Mouse (Mus musculus) embryonic facial prominence, embryonic 12.5 days (tissue): ENCODE results near the gene Schip1. TPM values are rescaled to one million over a fixed set of nuclear protein-coding genes. Genes with fewer than 3 reads are reported as not detected.

Source experiments
- ATAC-seq: fragments of 200-750 bp; cut with Nextera tagmentation; 2 replicates; pipeline ENCODE4 v1.8.0; 2017; ENCODE audit not compliant: insufficient number of reproducible peaks, insufficient read depth, low FRiP score, low TSS enrichment
- H3K27ac ChIP-seq: fragments of 300-500 bp; sonication (generic); 2 replicates; pipeline ENCODE4 v1.5.1; 2016; ENCODE audit warnings: mild to moderate bottlenecking
- H3K27me3 ChIP-seq: fragments of 300-500 bp; sonication (generic); 2 replicates; pipeline ENCODE4 v1.6.1; 2016; ENCODE audit warnings: mild to moderate bottlenecking, moderate library complexity
- H3K36me3 ChIP-seq: fragments of 300-500 bp; sonication (generic); 2 replicates; pipeline ENCODE4 v1.6.1; 2016; ENCODE audit warnings: mild to moderate bottlenecking
- H3K4me1 ChIP-seq: fragments of 300-500 bp; sonication (generic); 2 replicates; pipeline ENCODE4 v1.6.1; 2016
- H3K4me2 ChIP-seq: fragments of 300-500 bp; sonication (generic); replicated peaks from 2 replicates; pipeline ENCODE4 v1.6.1; 2016; ENCODE audit warnings: mild to moderate bottlenecking, moderate library complexity
- H3K4me3 ChIP-seq: fragments of 300-500 bp; sonication (generic); 2 replicates; pipeline ENCODE4 v1.5.1; 2016; ENCODE audit warnings: mild to moderate bottlenecking
- H3K9ac ChIP-seq: fragments of 300-500 bp; sonication (generic); 2 replicates; pipeline ENCODE4 v1.6.1; 2016; ENCODE audit warnings: mild to moderate bottlenecking, moderate library complexity
- H3K9me3 ChIP-seq: fragments of 300-500 bp; sonication (generic); 2 replicates; pipeline ENCODE4 v1.6.1; 2016; ENCODE audit warnings: mild to moderate bottlenecking, moderate library complexity
- WGBS: fragments of 180-500 bp; shearing (Covaris S2); methylation state at CpG from one replicate; pipeline ENCODE4 v1.1.7; 2016; 5-methylcytosine and 5-hydroxymethylcytosine counted together
- polyA plus RNA-seq: library from polyadenylated mRNA; unstranded; fragments of >200 nt; fragmentation: Nextera tagmentation; extraction: Ambion mirVana; gene quantifications from 2 replicates; pipeline ENCODE4 v1.2.1, GENCODE M21; 2016

Schip1 gene
- polyA plus RNA-seq, 1 experiment from 2014 or later = 37.6 TPM

DNA sequence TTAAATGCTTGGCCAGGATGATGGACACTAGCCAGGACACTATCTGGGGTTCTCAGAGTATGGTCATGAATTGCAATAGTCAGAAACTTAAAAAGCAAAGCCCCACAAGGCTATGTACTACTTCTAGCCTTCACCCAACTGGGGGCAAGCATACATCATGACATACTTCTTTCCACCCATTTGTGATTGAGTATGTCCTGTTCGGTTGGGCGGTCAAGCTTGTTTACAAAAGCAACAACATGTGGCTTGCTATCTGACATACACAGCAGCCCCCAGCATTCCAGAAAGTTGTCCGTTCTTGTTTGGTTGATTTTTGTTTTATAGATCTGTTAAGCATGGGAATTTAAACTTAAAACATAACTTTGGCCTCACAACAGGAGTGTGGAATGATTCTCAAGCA lies 582.7 kb downstream of the Schip1 start:
- Histone ChIP-seq H3K9me3 (no peaks in the 10 kb centered on the region), H3K36me3 (no peaks in the 10 kb centered on the region), H3K4me2 (no peak overlapping the region), H3K4me3 (no peak overlapping the region), H3K4me1 (no peaks in the 10 kb centered on the region), H3K27ac (no peak overlapping the region), H3K27me3 (no peaks in the 10 kb centered on the region), H3K9ac (no peak overlapping the region)
- no peak for ATAC-seq
- 85% methylated on average over 3 of the region's 3 CpGs for WGBS

DNA sequence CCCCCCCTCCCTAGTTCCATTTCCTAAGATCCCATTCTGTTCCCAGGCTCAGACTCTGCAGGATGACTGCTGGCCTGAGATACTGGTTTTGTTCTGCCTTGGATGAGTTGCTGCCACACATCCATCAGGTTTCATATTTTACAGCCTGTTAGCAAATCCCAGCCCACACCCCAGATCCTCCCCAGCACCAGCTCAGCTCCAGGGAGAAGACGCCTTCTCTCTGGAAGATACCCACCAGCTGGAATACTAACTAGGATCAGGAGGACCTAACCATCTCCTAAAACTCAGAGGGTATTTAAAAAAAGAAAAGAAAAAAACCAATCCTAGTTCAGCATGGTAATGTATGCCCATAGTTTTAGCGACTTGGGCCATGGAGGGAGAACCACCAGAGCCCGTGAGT lies 585.6 kb downstream of the Schip1 start:
- Histone ChIP-seq H3K9me3 (no peaks in the 10 kb centered on the region), H3K27me3 (no peaks in the 10 kb centered on the region), H3K4me2 (no peak overlapping the region), H3K27ac (no peak overlapping the region), H3K36me3 (no peaks in the 10 kb centered on the region), H3K4me3 (no peak overlapping the region), H3K4me1 (no peaks in the 10 kb centered on the region), H3K9ac (no peak overlapping the region)
- no peak for ATAC-seq
- 93% methylated on average over 3 of the region's 3 CpGs for WGBS

GRCm38 (mm10) chr3:68656607-68657352 lies 592.2 kb downstream of the Schip1 start:
- no peak for ATAC-seq
- no peaks in the 10 kb centered on the region for H3K36me3 ChIP-seq
- no peaks in the 10 kb centered on the region for H3K4me1 ChIP-seq
- H3K27me3 ChIP-seq = no peaks in the 10 kb centered on the region
- no peak overlapping the region for H3K4me2 ChIP-seq
- no peaks in the 10 kb centered on the region for H3K9me3 ChIP-seq
- H3K27ac ChIP-seq = no peak overlapping the region
- H3K4me3 ChIP-seq = no peak overlapping the region
- no peak overlapping the region for H3K9ac ChIP-seq
- 83% methylated on average over 4 of the region's 4 CpGs for WGBS

DNA sequence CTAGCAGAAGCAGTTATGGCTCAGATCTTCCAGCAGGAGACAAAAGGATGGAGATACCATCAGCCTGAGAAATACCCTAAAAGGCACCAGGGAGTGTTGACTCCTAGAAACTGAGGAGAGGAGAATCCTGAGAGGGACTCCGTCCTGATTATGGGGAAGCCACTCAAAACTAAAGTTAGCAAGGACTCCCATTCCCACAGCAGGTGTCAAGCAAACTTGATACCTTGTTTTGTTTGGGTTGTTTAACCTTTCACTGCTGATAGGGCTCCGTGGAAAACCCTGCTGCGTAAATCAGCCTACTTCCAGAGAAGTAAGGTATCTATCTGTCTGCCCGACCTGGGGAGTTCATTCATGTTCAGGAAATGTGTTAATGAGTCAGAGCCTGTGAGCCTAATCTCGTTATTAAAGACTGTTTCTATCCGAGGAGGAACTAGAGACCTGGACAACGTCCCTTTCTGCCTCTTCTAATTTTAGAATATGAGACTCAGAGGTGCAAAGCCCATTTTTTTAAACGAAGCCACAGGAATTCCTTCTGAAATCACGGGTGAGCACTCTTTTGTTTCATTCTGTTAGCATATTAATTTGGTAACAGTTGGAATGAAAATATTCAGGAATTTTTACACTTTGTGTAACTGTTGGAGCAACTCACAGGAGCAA lies 593.1 kb downstream of the Schip1 start:
- Histone ChIP-seq H3K4me3 (no peak overlapping the region), H3K9me3 (no peaks in the 10 kb centered on the region), H3K9ac (no peak overlapping the region), H3K4me1 (no peaks in the 10 kb centered on the region), H3K36me3 (no peaks in the 10 kb centered on the region), H3K4me2 (no peak overlapping the region), H3K27me3 (no peaks in the 10 kb centered on the region), H3K27ac (no peak overlapping the region)
- no peak for ATAC-seq
- WGBS = 23% methylated on average over 9 of the region's 9 CpGs

- no peaks in the 10 kb centered on the region for H3K4me1 ChIP-seq
- no peak overlapping the region for H3K27ac ChIP-seq
- no peak for ATAC-seq
- no peaks in the 10 kb centered on the region for H3K9me3 ChIP-seq
- WGBS = 93% methylated on average over 6 of the region's 6 CpGs
- no peak overlapping the region for H3K9ac ChIP-seq
- H3K36me3 ChIP-seq = no peaks in the 10 kb centered on the region
- H3K4me3 ChIP-seq = no peak overlapping the region
- H3K27me3 ChIP-seq = no peaks in the 10 kb centered on the region
- no peak overlapping the region for H3K4me2 ChIP-seq
These were observed 595.4 kb downstream of the Schip1 start for GRCm38 (mm10) chr3:68659996-68660395.

DNA sequence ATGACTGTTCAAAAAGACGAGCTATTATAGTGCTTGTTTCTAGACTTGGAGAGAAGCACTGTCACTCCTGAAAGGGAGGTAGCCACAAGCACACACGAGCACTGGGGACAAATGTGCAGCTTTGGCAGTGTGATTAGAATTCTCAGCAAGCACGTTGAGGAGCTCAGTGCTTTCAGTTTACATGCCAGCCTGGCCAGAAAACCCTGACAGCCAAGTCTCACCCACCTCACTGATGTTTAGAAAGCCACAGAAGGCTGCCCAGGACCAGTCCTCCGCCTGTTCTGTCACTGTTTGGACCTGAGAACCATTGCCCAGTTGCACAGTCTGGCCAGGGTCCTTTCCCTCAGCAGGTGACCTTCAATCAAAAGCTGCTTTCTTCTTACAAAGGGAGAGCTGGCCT lies 595.9 kb downstream of the Schip1 start:
- H3K4me3 ChIP-seq = no peak overlapping the region
- WGBS = 79% methylated on average over 4 of the region's 4 CpGs

DNA sequence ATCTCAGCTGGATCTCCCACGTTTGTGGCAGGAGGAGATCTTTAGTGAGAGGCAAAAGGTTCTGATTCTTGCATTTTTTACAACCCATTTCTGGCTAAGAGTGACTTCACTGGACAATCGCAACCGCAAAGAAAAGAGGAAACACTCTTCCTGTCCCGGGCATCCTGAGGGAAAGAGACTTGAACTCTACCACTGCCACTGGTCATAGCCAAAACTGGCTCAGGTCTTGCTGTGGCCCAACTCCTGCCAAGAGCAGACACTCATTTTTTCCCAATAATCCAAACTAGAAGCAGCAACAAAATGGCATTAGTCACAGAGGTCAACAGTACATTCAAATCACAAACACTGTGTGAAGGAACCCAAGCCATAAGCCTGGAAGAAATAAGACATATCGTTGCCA lies 597.8 kb downstream of the Schip1 start:
- WGBS = 80% methylated on average over 5 of the region's 5 CpGs
- ATAC-seq = no peak
- H3K27ac ChIP-seq = no peak overlapping the region
- H3K9me3 ChIP-seq = no peaks in the 10 kb centered on the region
- no peak overlapping the region for H3K4me3 ChIP-seq
- no peaks in the 10 kb centered on the region for H3K36me3 ChIP-seq
- H3K4me2 ChIP-seq = no peak overlapping the region
- H3K4me1 ChIP-seq = no peaks in the 10 kb centered on the region
- H3K27me3 ChIP-seq = no peaks in the 10 kb centered on the region
- no peak overlapping the region for H3K9ac ChIP-seq

More for the DNA sequence above, 595.9 kb downstream of the Schip1 start:
- H3K36me3 ChIP-seq = no peaks in the 10 kb centered on the region
- no peaks in the 10 kb centered on the region for H3K9me3 ChIP-seq
- no peak overlapping the region for H3K4me2 ChIP-seq
- no peak overlapping the region for H3K27ac ChIP-seq
- no peaks in the 10 kb centered on the region for H3K27me3 ChIP-seq
- no peak overlapping the region for H3K9ac ChIP-seq
- ATAC-seq = no peak
- H3K4me1 ChIP-seq = no peaks in the 10 kb centered on the region

- H3K4me2 ChIP-seq = no peak overlapping the region
- no peaks in the 10 kb centered on the region for H3K9me3 ChIP-seq
- H3K36me3 ChIP-seq = no peaks in the 10 kb centered on the region
- H3K9ac ChIP-seq = no peak overlapping the region
- H3K4me3 ChIP-seq = no peak overlapping the region
- ATAC-seq = no peak
- WGBS = 70% methylated on average over 6 of the region's 6 CpGs
- H3K27ac ChIP-seq = no peak overlapping the region
- no peaks in the 10 kb centered on the region for H3K27me3 ChIP-seq
- no peaks in the 10 kb centered on the region for H3K4me1 ChIP-seq
These were observed 599.7 kb downstream of the Schip1 start for GRCm38 (mm10) chr3:68664337-68664736.

DNA sequence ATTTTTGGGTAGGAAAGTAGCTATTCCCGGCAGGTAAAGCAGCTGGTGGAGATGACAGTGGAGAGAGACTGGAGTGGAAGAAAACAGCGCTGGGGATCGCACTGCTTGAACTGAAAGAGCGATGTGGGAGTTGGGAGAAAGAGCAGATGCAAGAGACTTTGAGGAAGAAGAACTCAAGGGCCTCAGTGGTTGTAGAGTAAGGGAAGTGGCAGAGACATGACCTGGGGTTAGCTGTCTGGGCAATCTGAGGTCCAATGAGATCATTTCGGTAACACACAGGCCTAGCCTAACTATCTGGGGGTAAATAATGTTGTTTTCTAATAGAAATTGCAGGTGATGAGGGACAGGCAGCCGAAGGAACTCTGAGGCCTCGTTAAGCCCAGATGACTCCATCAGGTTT lies 601.8 kb downstream of the Schip1 start:
- Histone ChIP-seq H3K9me3 (no peaks in the 10 kb centered on the region), H3K4me1 (no peaks in the 10 kb centered on the region), H3K4me3 (no peak overlapping the region), H3K9ac (no peak overlapping the region), H3K27me3 (no peaks in the 10 kb centered on the region), H3K4me2 (no peak overlapping the region), H3K36me3 (no peaks in the 10 kb centered on the region), H3K27ac (no peak overlapping the region)
- no peak for ATAC-seq
- 88% methylated on average over 7 of the region's 7 CpGs for WGBS

GRCm38 (mm10) chr3:68667852-68668251 lies 603.2 kb downstream of the Schip1 start:
- no peaks in the 10 kb centered on the region for H3K9me3 ChIP-seq
- H3K4me3 ChIP-seq = no peak overlapping the region
- H3K4me2 ChIP-seq = no peak overlapping the region
- no peaks in the 10 kb centered on the region for H3K36me3 ChIP-seq
- H3K27ac ChIP-seq = no peak overlapping the region
- H3K9ac ChIP-seq = no peak overlapping the region
- WGBS = 91% methylated on average over 1 of the region's 1 CpGs
- no peaks in the 10 kb centered on the region for H3K4me1 ChIP-seq
- H3K27me3 ChIP-seq = no peaks in the 10 kb centered on the region
- ATAC-seq = no peak

GRCm38 (mm10) chr3:68669418-68669974 lies 604.9 kb downstream of the Schip1 start:
- no peak overlapping the region for H3K9ac ChIP-seq

GRCm38 (mm10) chr3:68674721-68675120 lies 610.1 kb downstream of the Schip1 start:
- H3K27me3 ChIP-seq = no peaks in the 10 kb centered on the region
- WGBS = 56% methylated on average over 2 of the region's 2 CpGs
- H3K9ac ChIP-seq = no peak overlapping the region
- H3K36me3 ChIP-seq = no peaks in the 10 kb centered on the region
- no peak overlapping the region for H3K27ac ChIP-seq
- H3K4me2 ChIP-seq = no peak overlapping the region
- no peaks in the 10 kb centered on the region for H3K4me1 ChIP-seq
- no peak overlapping the region for H3K4me3 ChIP-seq
- no peaks in the 10 kb centered on the region for H3K9me3 ChIP-seq
- ATAC-seq = no peak

More at GRCm38 (mm10) chr3:68669418-68669974, 604.9 kb downstream of the Schip1 start:
- Histone ChIP-seq H3K36me3 (no peaks in the 10 kb centered on the region), H3K9me3 (no peaks in the 10 kb centered on the region), H3K4me2 (no peak overlapping the region), H3K27me3 (no peaks in the 10 kb centered on the region), H3K4me1 (no peaks in the 10 kb centered on the region), H3K27ac (no peak overlapping the region), H3K4me3 (no peak overlapping the region)
- 81% methylated on average over 5 of the region's 5 CpGs for WGBS
- no peak for ATAC-seq
